Mouse (Mus musculus) kidney, postnatal 10 days (tissue): ENCODE measurements around the gene Kcnk10.

Experiments
- DNase-seq: peaks from one replicate; pipeline ENCODE4 v3.0.0; 2021; ENCODE audit warnings: mixed read lengths

Gene Kcnk10

DNA sequence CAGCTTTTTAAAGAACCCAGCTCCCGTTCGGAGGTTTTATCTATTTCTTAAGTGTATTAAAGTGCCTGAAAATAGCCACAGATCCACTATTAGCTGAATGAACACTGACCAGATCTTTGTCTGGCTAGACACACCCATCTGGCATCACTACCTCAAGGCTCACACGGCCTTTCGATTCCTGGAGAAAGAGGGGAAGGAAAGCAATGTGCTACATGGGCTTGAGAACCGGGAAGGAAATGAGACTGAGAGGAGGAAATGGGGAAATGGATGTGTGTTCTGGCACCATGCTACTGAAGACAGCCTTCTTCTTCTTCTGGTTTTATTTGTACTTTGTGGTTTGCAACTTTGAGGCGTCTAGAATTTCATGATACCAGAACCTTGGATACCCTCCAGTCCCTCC is 8.7 kb downstream of the Kcnk10 start:
- DNase-seq = no peak

- no peak for DNase-seq
These were observed 10.2 kb downstream of the Kcnk10 start for GRCm38 (mm10) chr12:98567877-98568276.

DNA sequence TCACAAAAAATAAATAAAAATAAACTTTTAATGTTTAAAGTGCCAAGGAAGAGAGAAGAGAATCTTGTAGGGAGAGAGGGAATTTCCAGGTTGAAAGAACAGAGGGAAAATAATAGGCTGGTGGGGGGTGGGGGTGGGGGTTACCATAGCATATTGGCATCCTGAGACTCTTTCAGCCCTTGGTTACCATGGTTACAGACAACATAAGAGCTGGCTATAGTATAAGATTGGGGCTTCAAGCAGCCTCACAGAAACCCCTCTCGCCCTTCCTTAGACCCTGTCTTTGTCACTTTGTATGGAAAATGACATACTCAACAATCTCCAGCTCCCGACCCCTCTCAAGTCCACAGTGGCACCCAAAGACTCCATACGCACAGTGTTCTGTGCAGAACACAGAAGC is 13.7 kb downstream of the Kcnk10 start:
- no peak for DNase-seq

DNA sequence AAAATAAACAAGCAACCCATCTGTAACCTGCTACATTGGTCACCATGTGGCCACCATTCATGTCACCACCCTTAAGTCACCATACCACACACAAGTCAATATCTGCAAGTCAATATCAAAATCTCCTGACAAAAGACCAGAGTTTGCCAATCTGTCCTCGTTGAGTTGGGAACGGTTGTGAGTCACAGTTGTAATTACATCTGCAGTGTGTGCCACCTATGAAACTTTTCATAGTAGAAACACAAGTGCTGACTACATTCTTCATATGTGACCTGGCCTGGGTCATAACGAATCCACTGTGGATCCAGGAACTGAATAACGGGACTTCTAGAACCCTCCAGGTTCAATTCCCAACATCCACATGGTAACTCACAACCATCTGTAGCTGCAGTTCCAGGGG is 14.8 kb downstream of the Kcnk10 start:
- DNase-seq = no peak

DNA sequence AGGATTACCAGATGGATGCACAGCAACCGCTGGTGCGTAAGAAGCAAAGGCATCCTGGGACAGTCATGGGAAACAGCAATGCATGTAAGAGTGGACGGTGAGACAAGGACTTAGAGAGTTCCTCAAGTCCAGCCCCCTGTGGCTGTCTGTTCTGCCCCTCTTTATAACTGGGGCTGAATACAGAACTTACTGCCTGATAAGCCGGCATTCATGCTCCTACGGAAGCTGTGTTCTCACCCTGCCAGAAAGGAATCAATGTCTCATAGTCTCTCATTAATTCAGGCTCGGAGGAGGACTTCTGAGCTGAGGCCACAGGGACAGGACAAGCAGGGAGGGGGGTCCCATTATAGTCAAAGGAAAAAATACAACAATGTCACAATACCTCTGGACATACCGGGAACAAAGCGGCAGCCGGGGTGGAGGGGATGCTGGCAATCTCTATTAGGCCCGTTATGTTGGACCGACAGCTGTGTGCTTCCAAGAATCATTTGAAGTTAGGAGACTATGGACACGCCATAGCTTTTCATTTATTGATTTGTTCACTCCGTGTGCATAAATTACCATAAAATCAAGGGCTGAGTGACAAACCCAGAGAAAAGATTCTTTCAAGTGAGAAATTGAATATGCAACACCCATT is 15.7 kb downstream of the Kcnk10 start:
- no peak for DNase-seq

GRCm38 (mm10) chr12:98560038-98560437 is 18.1 kb downstream of the Kcnk10 start:
- no peak for DNase-seq

- DNase-seq = no peak
These were observed 21.0 kb downstream of the Kcnk10 start for GRCm38 (mm10) chr12:98557013-98557677.

DNA sequence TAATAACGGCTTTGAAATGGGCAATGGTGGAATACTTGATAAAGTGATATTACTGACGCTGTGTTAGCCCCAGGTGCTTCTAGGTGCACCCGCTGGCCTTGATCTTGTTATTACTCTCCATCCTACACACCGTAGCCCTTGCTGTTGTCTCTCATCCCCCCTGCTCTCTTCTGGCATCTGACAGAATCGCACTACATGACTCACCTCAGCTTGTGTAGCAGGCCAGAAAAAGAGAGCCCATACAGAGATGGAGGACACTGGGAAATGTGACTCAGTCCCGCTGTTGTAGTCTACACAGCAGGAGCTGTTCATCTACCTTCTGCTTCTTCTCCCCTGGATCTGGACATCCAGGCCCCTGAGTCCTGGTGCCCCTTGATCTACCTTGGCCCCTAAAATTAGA is 28.1 kb downstream of the Kcnk10 start:
- no peak for DNase-seq

GRCm38 (mm10) chr12:98548141-98548540 is 30.0 kb downstream of the Kcnk10 start:
- no peak for DNase-seq

DNA sequence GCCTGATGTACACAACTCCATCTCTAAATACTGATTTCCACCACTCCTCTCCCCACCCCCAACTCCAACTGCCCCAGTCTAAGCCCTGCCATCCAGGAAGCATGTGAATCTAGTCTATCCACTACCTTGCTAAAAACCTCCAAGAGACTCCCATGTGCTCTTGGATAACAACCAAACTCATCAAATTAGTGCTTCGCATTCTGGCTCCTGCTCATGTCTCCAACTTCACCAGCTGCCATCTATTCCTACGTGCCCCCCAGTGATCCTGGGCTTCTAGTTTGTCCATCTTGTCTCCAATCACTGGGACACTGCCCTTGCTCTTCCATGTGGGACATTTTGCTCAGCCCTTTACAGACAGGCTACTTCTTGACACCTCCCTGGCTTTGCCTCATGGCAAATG is 32.2 kb downstream of the Kcnk10 start:
- no peak for DNase-seq

GRCm38 (mm10) chr12:98545251-98545560 is 32.9 kb downstream of the Kcnk10 start:
- DNase-seq = no peak

DNA sequence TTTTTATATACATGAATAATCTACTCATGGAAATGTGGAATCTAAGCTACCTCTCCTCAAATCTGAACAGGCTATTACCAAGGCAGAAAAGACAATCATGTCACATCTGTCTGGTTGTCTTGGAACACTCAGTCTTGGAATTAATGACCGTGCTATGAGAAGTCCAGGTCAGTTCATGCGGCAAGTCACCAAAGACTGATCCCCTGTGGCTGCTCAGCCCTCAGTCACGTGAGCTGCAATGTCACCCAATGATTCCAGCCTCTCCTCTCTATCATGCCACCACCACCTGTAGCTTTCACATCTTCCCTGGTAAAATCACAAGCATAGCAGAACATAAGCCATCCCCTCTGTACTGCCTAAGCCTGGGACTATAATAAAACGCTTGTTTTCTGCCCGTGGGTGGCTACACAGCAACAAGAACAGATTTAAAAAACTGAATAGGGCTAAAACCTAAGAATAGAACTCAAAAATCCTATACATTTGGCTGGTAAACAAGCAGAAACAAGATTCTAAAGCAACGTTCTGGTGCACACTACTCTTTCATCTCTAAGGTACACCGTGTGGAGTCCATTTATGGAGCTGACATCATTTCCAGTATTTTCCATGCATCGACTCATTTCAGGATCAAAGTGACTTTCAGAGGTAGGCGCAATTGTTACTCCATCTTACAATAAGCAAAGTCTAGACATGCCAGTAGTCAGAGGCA is 33.4 kb downstream of the Kcnk10 start:
- no peak for DNase-seq

DNA sequence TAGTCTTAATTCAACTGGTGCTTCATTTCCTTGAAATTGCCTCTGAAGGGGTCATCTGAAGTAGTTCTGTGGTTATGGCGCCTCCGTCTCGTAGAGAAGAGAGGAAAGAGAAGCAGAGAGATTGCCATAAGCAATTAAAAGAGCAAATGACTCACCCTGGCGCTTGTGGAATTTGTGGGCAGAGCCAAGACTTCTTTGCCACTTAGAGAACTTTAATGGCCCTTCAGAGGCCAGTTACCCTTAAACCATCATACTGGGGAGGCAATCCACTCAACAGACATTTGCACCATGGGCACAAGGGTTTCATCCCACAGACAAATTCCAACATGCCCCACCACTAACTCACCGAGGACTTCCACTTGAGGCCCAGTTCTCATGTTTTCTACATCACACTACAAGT is 41.4 kb downstream of the Kcnk10 start:
- DNase-seq = no peak

- no peak for DNase-seq
These were observed 42.1 kb downstream of the Kcnk10 start for GRCm38 (mm10) chr12:98536036-98536435.

GRCm38 (mm10) chr12:98535494-98535901 is 42.6 kb downstream of the Kcnk10 start:
- no peak for DNase-seq

DNA sequence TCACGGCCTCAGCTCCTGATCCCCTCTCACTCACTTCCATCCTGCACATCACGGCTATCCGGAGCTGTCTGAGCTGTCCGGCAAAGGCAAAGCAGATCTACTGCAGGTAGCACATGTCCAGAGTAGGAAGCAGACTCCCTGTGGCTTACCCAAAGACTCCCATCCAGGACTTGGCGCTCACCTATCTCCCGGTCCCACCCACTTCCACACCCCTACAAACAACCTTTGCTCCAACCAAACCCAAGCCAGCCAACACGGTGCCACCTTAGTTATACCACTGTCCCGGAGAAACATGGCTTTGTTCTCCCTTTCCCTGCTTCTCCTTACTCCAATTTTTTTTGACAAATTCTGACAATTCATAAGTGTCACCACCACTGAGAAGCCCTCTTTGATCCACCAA is 49.5 kb downstream of the Kcnk10 start:
- DNase-seq = no peak

- no peak for DNase-seq
These were observed 52.7 kb downstream of the Kcnk10 start for GRCm38 (mm10) chr12:98525361-98525760.

GRCm38 (mm10) chr12:98524331-98525311 is 53.5 kb downstream of the Kcnk10 start:
- no peak for DNase-seq

- DNase-seq = no peak
These were observed 56.8 kb downstream of the Kcnk10 start for GRCm38 (mm10) chr12:98521311-98521710.

GRCm38 (mm10) chr12:98520568-98520931 is 57.6 kb downstream of the Kcnk10 start:
- DNase-seq = no peak

DNA sequence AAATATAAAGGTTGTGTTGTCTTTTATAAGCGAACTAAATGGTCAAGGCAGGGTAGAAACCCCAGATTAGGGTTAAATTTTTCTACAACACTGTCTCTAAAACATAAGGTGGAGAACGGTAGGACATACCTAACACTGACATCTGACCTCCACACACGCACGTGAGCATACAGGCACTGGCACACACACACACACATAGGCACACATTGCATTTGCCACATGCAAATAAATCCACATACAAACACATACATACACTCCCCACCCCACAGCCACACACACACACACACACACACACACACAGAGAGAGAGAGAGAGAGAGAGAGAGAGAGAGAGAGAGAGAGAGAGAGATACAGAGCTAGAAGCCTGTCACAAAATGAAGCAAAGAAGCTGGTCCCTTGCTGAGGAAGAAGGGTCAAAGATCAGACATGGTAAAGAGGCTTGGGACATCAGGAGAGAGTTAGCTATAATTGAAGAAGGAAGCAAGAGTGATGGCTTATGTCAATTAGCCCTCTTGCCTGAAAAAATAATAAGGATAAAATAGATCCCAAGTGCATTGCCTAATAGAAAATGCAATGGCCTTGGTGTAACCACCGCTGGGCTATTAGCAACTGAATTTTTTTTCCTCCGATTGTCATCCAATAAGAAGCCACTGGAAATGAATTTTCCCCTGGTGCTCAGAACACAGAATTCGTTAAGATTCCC is 58.1 kb downstream of the Kcnk10 start:
- DNase-seq = no peak

DNA sequence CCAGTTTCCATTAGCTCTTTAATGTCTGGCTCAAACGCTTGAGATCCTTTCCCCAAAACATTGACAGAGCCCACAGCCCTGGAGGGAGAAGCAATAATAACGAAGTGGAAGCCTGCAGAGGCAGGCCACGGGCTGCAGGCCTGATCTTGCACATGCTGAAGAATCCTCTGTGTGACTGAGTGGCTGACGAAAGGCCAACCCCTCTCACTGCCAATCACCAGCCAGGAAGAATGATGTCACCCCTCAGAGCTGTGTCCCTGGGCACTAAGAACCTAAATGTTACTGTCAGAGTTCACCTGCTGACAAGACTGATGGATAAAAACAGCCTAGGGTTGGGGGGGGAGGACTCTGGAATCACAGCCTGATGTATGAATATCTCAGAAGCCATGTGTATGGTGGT is 72.5 kb downstream of the Kcnk10 start:
- DNase-seq = no peak
